Mouse (Mus musculus): Measurements from ENCODE around the gene Frmd5. TPM values are rescaled to one million over a fixed set of nuclear protein-coding genes. Genes with fewer than 3 reads are reported as not detected.
"Not testable (repeated sequence)": the region's sequence is repeated elsewhere in the genome, so short reads cannot be mapped to it uniquely, and the experiment has no call there.

Frmd5 gene
- total RNA-seq (2021): 100 to 1,000 TPM; 202 to 231 TPM
- long read RNA-seq, experiment 1, transcript Frmd5-213 (2 exons, 922 nt): major isoform, 175 of 231 reads
- long read RNA-seq, experiment 1, partial matches to known transcripts: 5 of 231 reads
- long read RNA-seq, experiment 1, other reads (novel, unspliced or antisense): 51 of 231 reads
- long read RNA-seq, experiment 2, transcript Frmd5-213 (2 exons, 922 nt): major isoform, 69 of 102 reads
- long read RNA-seq, experiment 2, partial matches to known transcripts: 0 of 102 reads
- long read RNA-seq, experiment 2, other reads (novel, unspliced or antisense): 33 of 102 reads

- intact Hi-C loops (cut with DNase I): no loop called here
- DNase-seq: peak; percentile 83 to 85
These were observed at the start of gene Frmd5 for GRCm38 (mm10) chr2:121806959-121807653. Gene Frmd5, minus strand, starts transcription at chr2:121807087.

GRCm38 (mm10) chr2:121853974-121854373 is 47.1 kb upstream of the Frmd5 start:
- intact Hi-C loops (cut with DNase I): no loop called here
- no peak for DNase-seq

- no peak for DNase-seq
- intact Hi-C loops (cut with DNase I): no loop called here
These were observed 45.2 kb upstream of the Frmd5 start for GRCm38 (mm10) chr2:121852045-121852444.

- intact Hi-C loops (cut with DNase I): no loop called here
- DNase-seq: no peak
These were observed 39.2 kb upstream of the Frmd5 start for GRCm38 (mm10) chr2:121846050-121846449.

- no peak for DNase-seq
- intact Hi-C loops (cut with DNase I): no loop called here
These were observed 35.4 kb upstream of the Frmd5 start for GRCm38 (mm10) chr2:121842249-121842648.

GRCm38 (mm10) chr2:121841453-121841852 is 34.6 kb upstream of the Frmd5 start:
- no peak for DNase-seq
- intact Hi-C loops (cut with DNase I): no loop called here

GRCm38 (mm10) chr2:121834926-121835325 is 28.0 kb upstream of the Frmd5 start:
- intact Hi-C loops (cut with DNase I): loop anchor here (5.0 kb wide), 1 partner anchor 138 kb away; no protein-coding TSS in a partner anchor
- no peak for DNase-seq

GRCm38 (mm10) chr2:121832484-121832894 is 25.6 kb upstream of the Frmd5 start:
- intact Hi-C loops (cut with DNase I): loop anchor here (1.0 to 5.0 kb wide), 2 partner anchors 135 to 261 kb away; no protein-coding TSS in a partner anchor
- DNase-seq: peak; percentile 48 to 65

- intact Hi-C loops (cut with DNase I): no loop called here
These were observed 21.5 kb upstream of the Frmd5 start for GRCm38 (mm10) chr2:121828411-121828810.

GRCm38 (mm10) chr2:121826189-121826588 is 19.3 kb upstream of the Frmd5 start:
- no peak for DNase-seq
- intact Hi-C loops (cut with DNase I): no loop called here

More at GRCm38 (mm10) chr2:121828411-121828810, 21.5 kb upstream of the Frmd5 start:
- no peak for DNase-seq

GRCm38 (mm10) chr2:121824653-121825052 is 17.8 kb upstream of the Frmd5 start:
- DNase-seq: no peak
- intact Hi-C loops (cut with DNase I): no loop called here

- intact Hi-C loops (cut with DNase I): no loop called here
These were observed 14.9 kb upstream of the Frmd5 start for GRCm38 (mm10) chr2:121821787-121822186.

GRCm38 (mm10) chr2:121810876-121811275 is 4.0 kb upstream of the Frmd5 start:
- intact Hi-C loops (cut with DNase I); DNase-seq: not testable (repeated sequence)

More at GRCm38 (mm10) chr2:121821787-121822186, 14.9 kb upstream of the Frmd5 start:
- DNase-seq: no peak

GRCm38 (mm10) chr2:121809126-121809525 is 2.2 kb upstream of the Frmd5 start:
- intact Hi-C loops (cut with DNase I): no loop called here
- no peak for DNase-seq

- peak in 1 of 2 experiments; percentile 1 for DNase-seq
- intact Hi-C loops (cut with DNase I): no loop called here
These were observed 530 bp downstream of the Frmd5 start for GRCm38 (mm10) chr2:121806171-121806943.

GRCm38 (mm10) chr2:121799051-121799450 is 7.8 kb downstream of the Frmd5 start:
- intact Hi-C loops (cut with DNase I): no loop called here
- DNase-seq: no peak

GRCm38 (mm10) chr2:121795995-121796394 is 10.9 kb downstream of the Frmd5 start:
- intact Hi-C loops (cut with DNase I): no loop called here

GRCm38 (mm10) chr2:121789777-121790176 is 17.1 kb downstream of the Frmd5 start:
- no peak for DNase-seq
- intact Hi-C loops (cut with DNase I): no loop called here

More at GRCm38 (mm10) chr2:121795995-121796394, 10.9 kb downstream of the Frmd5 start:
- DNase-seq: no peak

GRCm38 (mm10) chr2:121788415-121788814 is 18.5 kb downstream of the Frmd5 start:
- DNase-seq: no peak
- intact Hi-C loops (cut with DNase I): no loop called here

GRCm38 (mm10) chr2:121787767-121788166 is 19.1 kb downstream of the Frmd5 start:
- peak in 1 of 2 experiments; percentile 9 for DNase-seq
- intact Hi-C loops (cut with DNase I): no loop called here

- DNase-seq: no peak
- intact Hi-C loops (cut with DNase I): no loop called here
These were observed 19.6 kb downstream of the Frmd5 start for GRCm38 (mm10) chr2:121787271-121787670.

Measured in heart, postnatal 14 days (tissue).